Mouse (Mus musculus) CH12F3 (cell line): ENCODE measurements around the gene Nfia.

Experiments used
- in situ Hi-C: fragments of 300-500 bp; cut with MboI; formaldehyde crosslinking; loops from 2 replicates; pipeline ENCODE4 v1.14.3; 2020; ENCODE audit warnings: low sequenced_read_pairs

Gene Nfia

GRCm38 (mm10) chr4:97860791-97861344 is 88.3 kb downstream of the Nfia start:
- in situ Hi-C loops, result no loop called here

- in situ Hi-C loops, result no loop called here
These were observed 89.8 kb downstream of the Nfia start for GRCm38 (mm10) chr4:97862379-97862778.

DNA sequence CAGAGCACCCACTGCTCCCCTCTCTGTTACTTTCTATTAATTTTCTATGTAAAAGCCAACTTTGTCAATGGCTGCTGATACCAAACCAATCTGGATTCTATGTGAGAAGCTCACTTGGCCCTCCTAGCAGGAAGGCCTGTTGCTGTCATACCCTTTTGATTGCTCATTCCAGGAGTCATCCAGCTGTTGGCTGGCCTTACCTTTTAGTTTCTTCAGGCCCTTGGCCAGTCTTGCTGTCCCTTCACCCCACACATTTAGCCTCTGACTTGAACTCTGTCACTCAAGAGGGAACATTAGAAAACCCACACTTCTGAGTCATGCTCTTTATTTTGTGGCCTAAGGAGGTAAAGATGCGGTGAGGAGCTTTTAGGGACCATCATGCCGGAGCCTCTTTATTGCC is 91.7 kb downstream of the Nfia start:
- in situ Hi-C loops, result no loop called here

- in situ Hi-C loops, result no loop called here
These were observed 92.9 kb downstream of the Nfia start for GRCm38 (mm10) chr4:97865410-97865953.

- in situ Hi-C loops, result no loop called here
These were observed 93.9 kb downstream of the Nfia start for GRCm38 (mm10) chr4:97866463-97866862.

DNA sequence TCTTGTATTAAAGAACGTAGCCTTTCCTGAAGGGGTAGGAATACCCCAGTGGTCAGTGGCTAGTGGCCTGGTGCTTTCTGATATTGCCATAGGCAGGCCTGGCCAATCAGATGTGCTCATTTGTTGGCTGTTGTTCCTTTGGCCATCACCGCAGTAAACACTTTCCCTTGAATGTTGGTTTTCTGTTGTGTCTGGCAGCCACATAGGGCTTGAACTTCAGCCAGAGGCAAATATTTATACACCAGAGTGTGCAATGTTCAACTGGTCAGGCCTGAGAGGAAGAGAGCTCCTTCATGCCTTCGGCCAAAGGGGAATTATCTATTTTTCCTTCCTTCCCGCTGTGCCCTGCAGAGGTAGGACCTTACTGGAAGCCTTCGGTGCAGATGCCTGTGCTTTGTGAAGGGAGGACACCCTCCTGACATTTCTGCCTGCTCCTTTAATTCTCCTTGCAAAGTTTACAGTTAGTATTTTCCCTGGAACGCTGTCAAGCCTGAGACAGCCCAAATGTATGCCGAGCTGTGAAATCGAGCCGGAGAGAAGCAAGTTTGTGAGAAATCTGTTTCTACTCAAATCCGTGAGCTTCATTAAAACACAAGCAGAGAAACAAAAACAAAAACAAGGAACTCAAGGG is 95.9 kb downstream of the Nfia start:
- in situ Hi-C loops, result no loop called here

DNA sequence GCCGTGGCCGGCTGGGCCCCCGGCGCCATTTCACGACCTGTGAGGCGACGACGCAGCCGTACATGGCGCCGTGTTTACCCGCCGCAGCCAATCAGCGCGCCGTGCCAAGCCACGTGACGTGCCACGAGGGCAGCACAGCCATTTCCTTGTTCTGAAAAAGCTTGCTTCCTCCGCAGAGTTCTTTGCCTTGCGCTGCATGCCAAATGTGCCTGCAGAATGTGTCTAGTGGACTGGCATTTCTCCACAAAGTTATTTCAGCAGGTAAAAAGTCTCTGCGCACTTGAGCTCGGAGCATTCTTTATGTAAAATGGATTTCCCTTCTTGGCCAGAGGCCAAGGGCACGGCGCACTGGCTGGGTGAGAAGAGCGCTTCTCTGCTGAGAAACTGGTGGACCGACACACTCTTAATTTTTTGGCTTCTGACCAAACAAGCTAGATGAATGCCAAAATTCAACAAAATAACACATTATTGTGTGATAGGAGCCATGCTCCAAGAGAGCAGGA is 96.5 kb downstream of the Nfia start:
- in situ Hi-C loops, result no loop called here

DNA sequence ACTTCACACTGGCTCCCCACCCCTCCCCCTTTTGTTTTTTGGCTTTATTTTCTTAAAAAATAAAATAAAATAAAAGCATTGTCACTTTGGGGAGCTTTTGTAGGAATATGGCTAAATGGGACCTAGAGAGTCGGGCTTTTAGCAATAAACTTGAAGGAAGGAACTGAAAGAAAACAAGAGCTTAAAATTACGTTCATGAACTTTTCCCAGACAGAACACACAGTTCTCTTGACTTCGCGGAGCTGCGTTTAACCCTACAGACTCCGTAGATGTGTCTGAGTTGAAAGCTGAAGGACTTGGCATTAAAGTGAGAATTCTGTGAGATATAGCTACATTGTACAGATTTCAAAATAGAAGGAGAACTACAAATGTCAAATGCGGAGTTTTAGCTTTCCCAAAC is 96.9 kb downstream of the Nfia start:
- in situ Hi-C loops, result no loop called here

DNA sequence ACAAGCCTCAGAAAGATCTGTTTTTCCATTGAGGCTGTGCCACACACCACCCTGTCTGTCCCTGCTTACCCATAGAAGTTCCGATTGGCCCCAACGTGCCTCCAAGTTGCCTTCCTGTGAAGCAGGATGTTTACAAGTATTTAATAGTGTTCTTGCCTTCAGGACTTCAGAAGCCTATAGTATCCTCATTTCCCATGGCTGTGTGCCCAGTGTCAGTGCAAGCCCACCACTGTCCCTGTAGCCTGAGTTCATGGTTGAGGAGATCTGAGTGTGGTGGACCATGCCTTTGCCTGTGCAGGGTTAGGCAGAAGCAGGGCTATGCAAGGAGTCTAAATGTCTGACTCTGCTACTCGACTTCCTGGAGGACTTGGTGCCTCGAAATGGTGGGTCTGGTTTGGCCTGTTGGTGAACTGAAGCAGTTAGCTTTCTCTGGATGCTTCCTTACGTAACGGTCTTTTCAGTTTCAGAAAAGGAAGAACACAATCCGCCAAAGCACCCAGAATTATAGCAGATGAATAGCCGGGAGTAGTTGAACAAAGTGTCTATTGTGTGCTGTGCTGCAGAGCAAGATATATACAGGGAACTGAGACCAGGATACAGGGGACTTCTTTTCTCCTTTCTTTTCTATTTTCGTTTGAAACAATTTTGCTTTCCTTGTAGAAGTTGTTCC is 99.4 kb downstream of the Nfia start:
- in situ Hi-C loops, result no loop called here

GRCm38 (mm10) chr4:97874916-97875315 is 102.4 kb downstream of the Nfia start:
- in situ Hi-C loops, result no loop called here

DNA sequence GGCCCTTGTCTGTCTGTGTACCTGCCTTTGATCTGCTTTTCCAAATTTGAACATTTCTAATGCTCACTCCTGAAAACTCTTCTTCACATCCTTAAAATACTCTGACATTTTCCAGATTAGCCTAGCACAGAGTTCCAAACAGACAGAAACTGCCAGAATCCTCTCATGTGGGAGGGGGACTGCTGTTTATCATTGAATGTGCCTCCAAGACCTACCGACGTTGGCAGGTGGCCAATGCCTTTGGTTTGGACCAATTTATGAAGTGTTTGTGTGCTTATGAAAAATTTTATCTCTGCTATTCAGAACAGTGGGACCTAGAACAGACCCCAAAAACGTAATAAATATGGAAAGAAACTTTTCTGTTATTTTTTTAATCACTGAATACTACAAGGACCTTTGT is 103.4 kb downstream of the Nfia start:
- in situ Hi-C loops, result no loop called here

GRCm38 (mm10) chr4:97879696-97880095 is 107.2 kb downstream of the Nfia start:
- in situ Hi-C loops, result no loop called here

- in situ Hi-C loops, result no loop called here
These were observed 107.9 kb downstream of the Nfia start for GRCm38 (mm10) chr4:97880120-97881055.

- in situ Hi-C loops, result no loop called here
These were observed 113.0 kb downstream of the Nfia start for GRCm38 (mm10) chr4:97885574-97885973.

DNA sequence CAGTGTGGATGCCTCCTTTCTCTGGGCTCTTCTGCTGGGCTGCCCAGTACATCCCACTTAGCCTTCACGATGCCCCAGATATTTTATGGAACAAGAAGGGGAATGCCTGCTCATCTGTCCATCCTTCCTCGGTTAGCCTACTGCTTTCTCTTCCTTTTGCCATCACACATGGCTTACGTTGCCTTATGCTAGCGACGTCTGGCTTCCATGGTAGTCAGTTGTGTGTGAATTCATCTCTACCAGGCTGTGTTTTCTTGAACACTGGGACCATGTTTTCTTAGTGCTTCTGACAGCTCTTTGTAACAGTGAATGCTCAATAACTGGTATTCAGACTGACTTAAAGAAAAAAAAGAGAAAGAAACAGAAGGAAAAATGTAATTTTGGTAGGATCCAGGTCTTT is 113.7 kb downstream of the Nfia start:
- in situ Hi-C loops, result no loop called here

GRCm38 (mm10) chr4:97887228-97887627 is 114.7 kb downstream of the Nfia start:
- in situ Hi-C loops, result no loop called here

DNA sequence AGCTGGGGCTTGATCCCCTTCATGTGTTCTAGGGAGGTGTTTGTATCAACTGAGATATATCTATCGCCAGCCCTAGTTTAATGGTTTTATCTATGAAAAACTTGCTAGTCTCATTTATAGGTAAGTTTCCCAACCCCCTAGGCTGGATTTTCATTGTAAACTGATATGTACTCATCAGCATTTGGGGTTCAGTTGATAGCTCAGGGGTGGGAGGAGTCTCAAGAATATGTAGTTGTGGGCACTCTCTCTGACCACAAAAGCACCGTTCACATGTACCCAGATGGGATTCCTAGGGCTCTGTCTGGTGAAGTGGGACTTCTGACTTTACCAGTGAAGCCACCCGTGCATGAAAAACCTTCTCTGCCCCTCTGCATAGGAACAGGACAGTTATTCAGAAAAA is 118.5 kb downstream of the Nfia start:
- in situ Hi-C loops, result no loop called here

DNA sequence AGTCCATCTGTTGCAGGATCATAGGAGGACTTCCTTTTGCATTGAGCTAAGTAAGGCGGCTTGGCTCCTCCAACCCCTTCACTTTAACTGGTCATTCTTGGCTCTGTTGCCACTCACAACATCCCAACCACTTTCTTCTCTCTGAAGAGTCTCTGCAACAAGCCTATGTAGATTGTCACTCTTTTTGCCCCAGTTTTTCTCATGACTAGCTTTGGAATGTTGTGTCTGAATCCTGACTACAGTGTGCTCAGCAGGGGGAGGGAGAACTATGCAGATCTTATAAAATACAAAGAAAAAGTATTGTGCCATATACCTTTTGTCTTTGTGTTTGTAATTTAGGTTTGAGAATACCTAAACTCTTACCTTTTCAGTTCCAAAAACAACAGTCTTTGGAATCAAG is 119.1 kb downstream of the Nfia start:
- in situ Hi-C loops, result no loop called here

DNA sequence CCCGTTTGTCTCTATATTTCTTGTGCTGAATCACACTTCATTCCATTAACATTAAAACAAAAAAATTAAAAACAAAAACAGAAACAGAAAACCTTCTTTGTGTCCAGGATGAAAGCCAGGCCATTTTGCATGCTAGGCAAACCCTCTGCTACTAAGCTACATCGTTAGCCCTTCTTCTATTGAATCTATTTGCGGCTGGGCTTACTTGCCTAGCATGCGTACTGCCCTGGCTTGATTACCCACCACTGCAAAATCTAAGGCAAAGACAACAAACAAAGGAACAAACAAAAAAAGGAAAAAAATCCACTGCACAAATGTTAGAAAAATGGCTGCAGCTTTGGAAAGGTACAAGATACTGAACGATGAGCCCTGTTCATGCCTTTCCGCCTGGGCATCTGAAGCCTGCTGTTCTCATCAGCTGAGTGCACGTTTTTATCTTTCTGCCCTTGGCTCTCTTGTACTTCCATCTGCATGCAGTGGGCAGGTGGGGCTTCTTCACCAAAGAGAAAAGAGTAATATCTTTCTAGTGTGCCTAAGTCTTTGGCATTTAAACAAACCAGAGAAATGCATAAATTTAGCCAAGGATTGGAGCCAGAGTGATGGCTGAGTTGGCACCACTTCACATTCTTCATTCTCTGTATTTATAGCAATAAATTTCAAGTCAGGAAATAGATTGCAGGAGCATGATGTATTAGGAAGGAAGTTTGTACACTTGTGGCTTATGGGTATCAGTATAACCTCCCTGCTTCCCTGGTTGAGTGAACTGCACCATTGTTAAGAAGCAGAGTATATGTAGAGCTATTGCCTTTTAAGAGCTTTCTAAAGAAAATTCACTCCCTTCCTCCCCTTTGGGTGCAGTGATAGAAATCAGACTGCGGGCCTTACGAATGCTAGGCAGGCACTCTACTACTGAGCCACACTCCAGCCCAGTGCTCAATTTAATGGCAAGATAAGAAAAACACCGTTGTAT is 121.7 kb downstream of the Nfia start:
- in situ Hi-C loops, result no loop called here

GRCm38 (mm10) chr4:97895940-97896339 is 123.4 kb downstream of the Nfia start:
- in situ Hi-C loops, result no loop called here
